Mouse (Mus musculus): ENCODE data around the gene Scamp4.

- no peak for TF ChIP-seq USF2 (conservative IDR thresholded peaks at IDR 0.05; ENCODE audit: low read depth, low read length)
- no peak for TF ChIP-seq TBP (conservative IDR thresholded peaks at IDR 0.05; ENCODE audit: low read depth, low read length)
- no peak for TF ChIP-seq MXI1 (IDR thresholded peaks at IDR 0.05; ENCODE audit: low read depth, low read length)
- TF ChIP-seq JUND (conservative IDR thresholded peaks at IDR 0.05; ENCODE audit: low read depth, low read length) = no peak
- TF ChIP-seq KAT2A (IDR thresholded peaks at IDR 0.05; ENCODE audit: insufficient replicate concordance, low read length) = no peak
- TF ChIP-seq CTCF (conservative IDR thresholded peaks at IDR 0.05 in 1 of 2, IDR thresholded peaks at IDR 0.05 in 1 of 2; ENCODE audit: low read depth in 2 of 2, low read length in 2 of 2) = peak; percentile 86 to 88
- no peak for TF ChIP-seq EP300 (IDR thresholded peaks at IDR 0.05; ENCODE audit: low read length)
- no peak for TF ChIP-seq CHD1 (IDR thresholded peaks at IDR 0.05; ENCODE audit: low read depth, low read length)
- no peak for TF ChIP-seq MYC (IDR thresholded peaks at IDR 0.05; ENCODE audit: low read depth, low read length)
- no peak; the same call in 1 of the 2 replicates for TF ChIP-seq ZMIZ1 (IDR thresholded peaks at IDR 0.05; ENCODE audit: low read depth, low read length)
- TF ChIP-seq HCFC1 (IDR thresholded peaks at IDR 0.05; ENCODE audit: low read depth, low read length) = no peak
- no peak for TF ChIP-seq MAFK (IDR thresholded peaks at IDR 0.05; ENCODE audit: insufficient replicate concordance, low read length)
- peak; percentile 85 for TF ChIP-seq POLR2AphosphoS2 (IDR thresholded peaks at IDR 0.05; ENCODE audit: low read depth, low read length)
These were observed 36.1 kb upstream of the Scamp4 start for GRCm38 (mm10) chr10:80566375-80567092.
